8 mouse cellular contexts compared by ENCODE assay signal in the genomic region with DNA sequence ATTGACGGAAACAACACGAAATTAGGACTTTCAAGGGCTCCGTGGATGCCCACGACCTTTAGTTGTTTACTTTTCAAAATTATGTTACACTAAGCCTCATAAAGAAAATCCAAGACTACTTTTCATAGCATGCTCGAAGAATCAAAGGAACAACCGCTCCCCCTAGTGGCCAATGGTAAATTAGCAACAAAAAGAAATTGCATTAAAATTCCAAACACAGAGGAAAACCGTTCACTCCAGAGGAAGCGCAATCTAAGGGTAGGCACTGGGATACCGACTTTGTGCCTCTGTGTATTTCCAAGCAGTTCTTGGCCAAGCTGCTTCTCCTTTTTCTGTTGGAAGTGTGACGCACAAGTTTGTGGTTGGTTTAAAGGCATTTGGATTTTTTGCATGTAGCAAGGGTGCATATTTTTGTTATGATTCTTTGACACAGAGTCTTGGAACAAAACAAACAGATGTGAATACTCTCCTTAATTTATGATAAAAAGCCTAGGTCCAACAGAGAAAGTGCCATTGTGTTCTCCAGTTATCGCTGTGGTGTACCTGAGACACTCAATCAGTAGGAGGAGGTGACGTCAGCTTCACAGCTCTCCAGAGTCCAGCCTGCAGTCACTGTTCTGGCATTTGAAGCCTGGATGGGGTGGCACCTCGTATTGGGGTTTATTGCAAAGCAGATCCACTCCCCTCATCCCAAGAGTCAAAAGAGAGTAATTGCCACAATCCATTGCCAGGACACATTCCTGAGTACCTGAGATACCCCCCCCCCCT.
A peak's percentile ranks its signal among the peaks of the same experiment; 100 is the strongest.
DNase-seq lines count a peak whose midpoint lies in the region; ATAC-seq and TF ChIP-seq lines count a peak whose summit lies in the region.

No protein-coding gene starts in this region.

- no peak overlapping the region for H3K9ac ChIP-seq in hindbrain, embryonic 12.5 days
- H3K9ac ChIP-seq in CH12.LX (ENCODE audit: insufficient read depth, low read depth) = no peak overlapping the region
- 0 out of 2 replicates have a peak overlapping the region, but pooled peaks have one; percentile 12 for H3K9ac ChIP-seq in midbrain, embryonic 14.5 days (replicated peaks; ENCODE audit: low read length)

- no peaks in the 10 kb centered on the region for H3K27me3 ChIP-seq in hindbrain, embryonic 10.5 days (ENCODE audit: insufficient read depth, poor library complexity, severe bottlenecking)
- no peaks in the 10 kb centered on the region for H3K27me3 ChIP-seq in hindbrain, embryonic 12.5 days
- no peaks in the 10 kb centered on the region for H3K27me3 ChIP-seq in CH12.LX (replicated peaks)
- H3K27me3 ChIP-seq in cerebellum, adult 2 months (ENCODE audit: control insufficient read depth, insufficient read depth, low read length) = no peaks in the 10 kb centered on the region
- no peaks in the 10 kb centered on the region for H3K27me3 ChIP-seq in midbrain, embryonic 14.5 days (ENCODE audit: control insufficient read depth, insufficient read depth, low read length)

- H3K27ac ChIP-seq in hindbrain, embryonic 10.5 days = no peak overlapping the region
- H3K27ac ChIP-seq in hindbrain, embryonic 12.5 days = no peak overlapping the region
- H3K27ac ChIP-seq in CH12.LX (ENCODE audit: insufficient read depth, low read depth) = no peak overlapping the region
- H3K27ac ChIP-seq in cerebellum, adult 2 months (ENCODE audit: insufficient read depth, low read length) = no peak overlapping the region
- no peak overlapping the region for H3K27ac ChIP-seq in layer of hippocampus, adult 2 months
- no peak overlapping the region for H3K27ac ChIP-seq in midbrain, embryonic 14.5 days (replicated peaks; ENCODE audit: low read depth, low read length)

- no peak for ATAC-seq in hindbrain, embryonic 12.5 days (ENCODE audit: low FRiP score)
- no peak for ATAC-seq in midbrain, embryonic 14.5 days (ENCODE audit: low FRiP score, low TSS enrichment)
- ATAC-seq in erythroblast, adult 5-6 weeks (replicated peaks; ENCODE audit: low FRiP score, poor library complexity, severe bottlenecking) = no peak

- no peak overlapping the region for H3K4me2 ChIP-seq in hindbrain, embryonic 12.5 days (replicated peaks)
- H3K4me2 ChIP-seq in CH12.LX (ENCODE audit: insufficient read depth, low read depth, poor library complexity, severe bottlenecking) = no peak overlapping the region
- H3K4me2 ChIP-seq in midbrain, embryonic 14.5 days (ENCODE audit: low read length) = peak overlapping the region; percentile 24; the same call in 1 of the 2 replicates

- DNase-seq in hindbrain, embryonic 10.5 days (ENCODE audit: low spot score) = peak; percentile 35
- peak; percentile 46 for DNase-seq in CH12.LX (ENCODE audit: extremely low read depth)
- peak; percentile 37 to 63 for DNase-seq in cerebellum, adult 2 months
- peak; percentile 73 for DNase-seq in forelimb bud, embryonic 11.5 days (ENCODE audit: low read depth, low spot score)
- DNase-seq in layer of hippocampus, adult 2 months (ENCODE audit: low spot score in 2 of 2) = peak; percentile 73 to 88
- peak; percentile 91 for DNase-seq in midbrain, embryonic 14.5 days

- H3K4me1 ChIP-seq in hindbrain, embryonic 10.5 days (replicated peaks) = peaks cover 34% of the 10 kb centered on the region
- peaks cover 37% of the 10 kb centered on the region for H3K4me1 ChIP-seq in hindbrain, embryonic 12.5 days
- H3K4me1 ChIP-seq in CH12.LX (ENCODE audit: control insufficient read depth in 1 of 2, insufficient read depth in 2 of 2) = peaks cover 5 to 40% of the 10 kb centered on the region in 2 experiments
- peaks cover 3% of the 10 kb centered on the region; the same call in 1 of the 2 replicates for H3K4me1 ChIP-seq in cerebellum, adult 2 months (ENCODE audit: control insufficient read depth, insufficient read depth, low read length)
- peaks cover 21% of the 10 kb centered on the region for H3K4me1 ChIP-seq in midbrain, embryonic 14.5 days (ENCODE audit: control insufficient read depth, insufficient read depth, low read length)

- in situ Hi-C loops in CH12.LX (cut with MboI; ENCODE audit: low pct_ligation_motif_present, low pct_unique_long_range_greater_than_20kb, low sequenced_read_pairs) = loop anchor here (5.0 to 25.0 kb wide), 2 partner anchors 203 to 632 kb away; no protein-coding TSS in a partner anchor

- TF ChIP-seq POLR2A in CH12.LX (IDR thresholded peaks at IDR 0.05; ENCODE audit: low read depth, low read length) = no peak
- TF ChIP-seq POLR2A in cerebellum, adult 2 months (IDR thresholded peaks at IDR 0.05; ENCODE audit: borderline replicate concordance, insufficient read depth, low read length) = no peak

- peak; percentile 84 for TF ChIP-seq RAD21 in CH12.LX (IDR thresholded peaks at IDR 0.05; ENCODE audit: low read depth, low read length)

- WGBS in hindbrain, embryonic 10.5 days = 25% methylated on average over 13 of the region's 13 CpGs
- 24% methylated on average over 13 of the region's 13 CpGs for WGBS in hindbrain, embryonic 12.5 days
- WGBS in cerebellum, adult 2 months = 16% methylated on average over 13 of the region's 13 CpGs
- 21% methylated on average over 13 of the region's 13 CpGs for WGBS in midbrain, embryonic 14.5 days

- no peaks in the 10 kb centered on the region for H3K79me2 ChIP-seq in CH12.LX (replicated peaks; ENCODE audit: control insufficient read depth, extremely low read depth, insufficient read depth, poor library complexity, severe bottlenecking)

- dilution Hi-C loops in CH12.LX (cut with MboI; ENCODE audit: extremely low pct_ligation_motif_present, extremely low pct_unique_long_range_greater_than_20kb, low sequenced_read_pairs) = no loop called here

- H3K9me3 ChIP-seq in hindbrain, embryonic 10.5 days = no peaks in the 10 kb centered on the region
- no peaks in the 10 kb centered on the region for H3K9me3 ChIP-seq in hindbrain, embryonic 12.5 days (replicated peaks)
- H3K9me3 ChIP-seq in CH12.LX (replicated peaks; ENCODE audit: low read length) = no peaks in the 10 kb centered on the region
- H3K9me3 ChIP-seq in midbrain, embryonic 14.5 days (ENCODE audit: control insufficient read depth, low read length) = no peaks in the 10 kb centered on the region

- peak; percentile 84 to 85 for TF ChIP-seq CTCF in CH12.LX (conservative IDR thresholded peaks at IDR 0.05 in 1 of 2, IDR thresholded peaks at IDR 0.05 in 1 of 2; ENCODE audit: low read depth in 2 of 2, low read length in 2 of 2)
- peak; percentile 46 for TF ChIP-seq CTCF in cerebellum, adult 2 months (IDR thresholded peaks at IDR 0.05; ENCODE audit: borderline replicate concordance, insufficient read depth, low read depth, low read length)
- TF ChIP-seq CTCF in layer of hippocampus, adult 2 months (conservative IDR thresholded peaks at IDR 0.05) = peak; percentile 91

- H3K4me3 ChIP-seq in hindbrain, embryonic 10.5 days = no peak overlapping the region
- H3K4me3 ChIP-seq in hindbrain, embryonic 12.5 days = no peak overlapping the region
- no peak overlapping the region for H3K4me3 ChIP-seq in CH12.LX (replicated peaks in 1 of 3; ENCODE audit: low read depth in 2 of 3, low read length in 2 of 3, poor library complexity in 1 of 3)
- H3K4me3 ChIP-seq in cerebellum, adult 2 months (replicated peaks; ENCODE audit: insufficient read depth, low read depth, low read length) = no peak overlapping the region
- H3K4me3 ChIP-seq in layer of hippocampus, adult 2 months = no peak overlapping the region
- no peak overlapping the region for H3K4me3 ChIP-seq in midbrain, embryonic 14.5 days (replicated peaks; ENCODE audit: low read depth, low read length)

- no peak for TF ChIP-seq EP300 in CH12.LX (IDR thresholded peaks at IDR 0.05; ENCODE audit: low read length)

- H3K36me3 ChIP-seq in hindbrain, embryonic 10.5 days = no peaks in the 10 kb centered on the region
- H3K36me3 ChIP-seq in hindbrain, embryonic 12.5 days = no peaks in the 10 kb centered on the region
- no peaks in the 10 kb centered on the region for H3K36me3 ChIP-seq in CH12.LX (replicated peaks in 1 of 2; ENCODE audit: control insufficient read depth in 1 of 2, insufficient read depth in 1 of 2, low read length in 1 of 2)
- no peaks in the 10 kb centered on the region for H3K36me3 ChIP-seq in midbrain, embryonic 14.5 days (ENCODE audit: control insufficient read depth, insufficient read depth, low read length)

TF ChIP-seq in CH12.LX, 34 proteins besides CTCF, POLR2A, EP300 and RAD21:
- TF ChIP-seq MYC (IDR thresholded peaks at IDR 0.05; ENCODE audit: low read depth, low read length) = no peak
- TF ChIP-seq KAT2A (IDR thresholded peaks at IDR 0.05; ENCODE audit: insufficient replicate concordance, low read length) = no peak
- TF ChIP-seq BHLHE40 (IDR thresholded peaks at IDR 0.05; ENCODE audit: low read depth, low read length) = no peak
- TF ChIP-seq ZC3H11A (IDR thresholded peaks at IDR 0.05; ENCODE audit: low read depth, low read length) = peak; percentile 25; the same call in 1 of the 2 replicates
- TF ChIP-seq SIN3A (IDR thresholded peaks at IDR 0.05; ENCODE audit: low read length) = no peak
- TF ChIP-seq NRF1 (IDR thresholded peaks at IDR 0.05; ENCODE audit: low read depth, low read length) = no peak
- TF ChIP-seq HCFC1 (IDR thresholded peaks at IDR 0.05; ENCODE audit: low read depth, low read length) = no peak
- TF ChIP-seq SMC3 (IDR thresholded peaks at IDR 0.05; ENCODE audit: low read depth, low read length) = peak; percentile 82
- no peak for TF ChIP-seq USF1 (IDR thresholded peaks at IDR 0.05; ENCODE audit: low read depth, low read length)

Comparison
In these comparisons a context has a peak if more than half of its experiments do, and no peak if none do; other contexts are left out.
1. DNase-seq: peak in every context shown above with its lines; median percentile 91 in midbrain, embryonic 14.5 days; 80 in layer of hippocampus, adult 2 months; 73 in forelimb bud, embryonic 11.5 days; 50 in cerebellum, adult 2 months; 46 in CH12.LX; 35 in hindbrain, embryonic 10.5 days.